Mouse (Mus musculus): ENCODE results near the gene Arhgef9.

DNA sequence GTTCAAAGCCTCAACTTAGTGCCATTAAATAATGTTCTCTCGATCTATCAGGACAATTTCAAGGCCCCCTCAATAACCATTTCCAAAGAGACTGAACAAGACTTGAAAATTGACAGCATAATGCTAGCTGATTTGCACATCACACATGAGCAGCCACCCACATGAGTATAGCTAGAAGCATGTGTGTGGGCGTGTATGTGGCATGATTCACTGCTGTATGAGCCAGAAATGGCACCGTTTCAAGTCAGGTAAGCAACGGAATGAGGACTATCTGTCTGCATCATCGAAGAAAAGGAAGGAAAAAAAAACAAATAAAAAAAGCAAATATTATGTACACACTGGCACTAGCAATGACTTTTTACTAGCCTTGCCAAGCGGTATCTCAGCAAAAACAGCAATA is 32.5 kb downstream of the Arhgef9 start:
- TF ChIP-seq GATA1 (IDR thresholded peaks at IDR 0.05; ENCODE audit: borderline replicate concordance, low read length) (no peak), FLI1 (IDR thresholded peaks at IDR 0.05; ENCODE audit: low read length) (no peak)
